Mouse (Mus musculus): ENCODE measurements at regions not wholly inside any gene's neighbourhood (a gene's known extent, or its start where the extent isn't known, plus 50 kb on each side); places are given as distances from the start of the nearest gene placed in this dataset.

GRCm38 (mm10) chr15:37110462-37110861 is 102.9 kb upstream of the Zfp706 start:
- TF ChIP-seq POLR2A (IDR thresholded peaks at IDR 0.05; ENCODE audit: insufficient read depth, low read depth, low read length) (no peak), CTCF (IDR thresholded peaks at IDR 0.05; ENCODE audit: insufficient read depth, low read depth, low read length) (no peak)

All from olfactory bulb, adult 2 months (tissue).